Mouse (Mus musculus) intestine, embryonic 15.5 days (tissue): ENCODE results near the gene Gipc1. TPM values are rescaled to one million over a fixed set of nuclear protein-coding genes. Genes with fewer than 3 reads are reported as not detected.

ENCODE experiments used
- ATAC-seq: fragments of 200-750 bp; cut with Nextera tagmentation; 2 replicates; pipeline ENCODE4 v1.8.0; 2017; ENCODE audit warnings: moderate TSS enrichment, moderate library complexity
- H3K27ac ChIP-seq: fragments of 300-500 bp; sonication (generic); 2 replicates; pipeline ENCODE4 v1.5.1; 2015; ENCODE audit warnings: mild to moderate bottlenecking, inconsistent platforms
- H3K27me3 ChIP-seq: fragments of 300-500 bp; sonication (generic); replicated peaks from 2 replicates; pipeline ENCODE4 v1.6.1; 2015; ENCODE audit warnings: inconsistent platforms
- H3K36me3 ChIP-seq: fragments of 300-500 bp; sonication (generic); 2 replicates; pipeline ENCODE4 v1.6.1; 2015; ENCODE audit warnings: inconsistent platforms
- H3K4me1 ChIP-seq: fragments of 300-500 bp; sonication (generic); replicated peaks from 2 replicates; pipeline ENCODE4 v1.6.1; 2015; ENCODE audit warnings: inconsistent platforms
- H3K4me2 ChIP-seq: fragments of 300-500 bp; sonication (generic); replicated peaks from 2 replicates; pipeline ENCODE4 v1.6.1; 2015; ENCODE audit warnings: mild to moderate bottlenecking, inconsistent platforms
- H3K4me3 ChIP-seq: fragments of 300-500 bp; sonication (generic); replicated peaks from 2 replicates; pipeline ENCODE4 v1.5.1; 2015; ENCODE audit warnings: inconsistent platforms
- H3K9ac ChIP-seq: fragments of 300-500 bp; sonication (generic); 2 replicates; pipeline ENCODE4 v1.6.1; 2015; ENCODE audit warnings: inconsistent platforms
- H3K9me3 ChIP-seq: fragments of 300-500 bp; sonication (generic); 2 replicates; pipeline ENCODE4 v1.6.1; 2016; ENCODE audit warnings: inconsistent platforms
- WGBS: fragments of 180-500 bp; shearing (Covaris S2); methylation state at CpG from one replicate; pipeline ENCODE4 v1.1.7; 2015; 5-methylcytosine and 5-hydroxymethylcytosine counted together
- polyA plus RNA-seq: library from polyadenylated mRNA; unstranded; fragments of >200 nt; fragmentation: Nextera tagmentation; extraction: Ambion mirVana; gene quantifications from 2 replicates; pipeline ENCODE4 v1.2.1, GENCODE M21; 2015

The Gipc1 gene
- polyA plus RNA-seq, 1 experiment from 2014 or later = 166 TPM

DNA sequence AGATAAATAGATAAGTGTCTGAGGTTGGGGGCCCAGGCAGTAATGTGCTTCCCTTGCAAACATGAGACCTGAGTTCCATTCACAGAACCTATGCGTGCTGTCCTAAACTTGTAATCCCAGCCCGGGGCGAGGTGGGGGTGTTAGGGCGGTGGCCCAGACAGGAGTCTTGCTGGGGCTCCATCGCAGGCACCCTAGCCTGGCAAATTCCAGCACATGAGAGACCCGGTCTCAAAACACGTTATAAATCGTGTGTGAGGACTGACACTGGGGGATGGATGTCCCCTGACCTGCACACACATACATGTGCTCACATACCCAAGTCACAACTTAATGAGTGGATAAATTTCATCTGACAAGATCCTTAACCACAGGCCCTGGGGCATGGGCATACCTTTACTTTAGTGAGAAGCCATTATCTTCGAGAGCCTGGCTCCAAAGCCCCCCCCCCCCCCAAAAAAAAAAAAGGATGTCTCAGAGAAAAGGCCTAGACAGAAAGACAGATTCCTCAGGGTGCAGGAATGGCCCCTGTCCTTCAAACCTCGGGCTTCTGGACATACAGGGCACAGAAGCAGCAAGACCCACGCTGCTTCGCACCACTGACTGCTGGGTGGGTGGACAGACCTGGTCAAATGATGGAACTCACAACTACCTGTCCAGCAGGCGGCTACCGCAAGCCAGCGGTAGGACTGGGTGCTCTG is 30.6 kb upstream of the Gipc1 start:
- 52% methylated on average over 15 of the region's 15 CpGs for WGBS
- Histone ChIP-seq H3K4me3 (peak overlapping the region; percentile 36), H3K27ac (no peak overlapping the region), H3K9me3 (no peaks in the 10 kb centered on the region), H3K4me1 (peaks cover 3% of the 10 kb centered on the region; the same call in 1 of the 2 replicates), H3K4me2 (peak overlapping the region; percentile 85), H3K36me3 (no peaks in the 10 kb centered on the region), H3K9ac (peak overlapping the region; percentile 36), H3K27me3 (no peaks in the 10 kb centered on the region)
- peak; percentile 52 for ATAC-seq

DNA sequence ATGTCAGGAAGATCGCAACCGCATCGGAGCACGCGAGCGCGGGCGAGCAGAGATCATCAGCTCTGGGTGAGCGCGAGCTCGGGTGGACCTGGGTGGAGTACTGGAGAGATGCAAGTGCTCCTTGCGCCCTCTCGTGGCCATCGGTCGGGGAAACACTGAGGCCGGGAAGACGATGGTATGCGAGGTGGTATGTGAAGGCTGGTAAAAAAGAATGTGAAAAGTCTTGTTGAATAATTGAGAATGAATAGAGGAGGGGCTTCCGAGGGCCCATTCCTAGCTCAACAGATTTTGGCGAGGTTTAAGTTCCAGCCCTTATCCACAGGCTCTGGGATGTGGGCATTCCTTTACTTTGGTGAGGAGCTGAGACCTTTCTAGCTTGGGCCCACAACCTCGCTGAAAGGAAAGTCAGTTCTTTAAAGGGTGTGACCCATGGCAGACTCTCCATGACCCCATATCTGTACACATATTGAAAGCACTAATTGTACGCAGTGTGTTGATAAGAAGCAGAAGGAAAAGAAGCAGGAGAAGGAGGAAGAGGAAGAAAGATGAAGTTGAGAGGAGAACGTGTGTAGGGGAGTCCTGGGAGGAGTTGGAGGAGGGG is 30.0 kb upstream of the Gipc1 start:
- Histone ChIP-seq H3K9me3 (no peaks in the 10 kb centered on the region), H3K4me3 (peak overlapping the region; percentile 36), H3K4me2 (peak overlapping the region; percentile 85), H3K36me3 (no peaks in the 10 kb centered on the region), H3K9ac (peak overlapping the region; percentile 36), H3K4me1 (peaks cover 3% of the 10 kb centered on the region; the same call in 1 of the 2 replicates), H3K27ac (no peak overlapping the region), H3K27me3 (no peaks in the 10 kb centered on the region)
- ATAC-seq = peak; percentile 92
- WGBS = 9% methylated on average over 23 of the region's 23 CpGs

DNA sequence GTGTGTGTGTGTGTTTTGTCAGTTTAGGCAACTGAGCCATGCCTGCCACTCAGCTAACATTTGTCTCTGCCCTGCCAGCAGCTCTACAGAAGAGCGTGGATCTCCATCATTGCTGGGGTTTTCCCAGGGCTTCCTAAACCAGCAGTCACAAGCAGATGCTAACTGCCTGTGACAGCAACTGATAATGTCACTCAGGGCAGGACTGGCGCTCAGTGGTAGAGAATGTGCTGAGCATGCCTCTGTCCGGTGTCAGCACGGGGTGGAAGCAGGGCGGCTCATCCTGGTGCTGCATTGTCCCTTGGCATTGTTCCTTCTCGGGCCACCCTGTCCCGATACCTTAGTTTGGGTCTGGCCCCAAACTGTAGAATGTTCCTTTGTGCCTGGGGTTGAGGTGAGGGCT is 28.9 kb upstream of the Gipc1 start:
- no peak overlapping the region for H3K4me3 ChIP-seq
- peaks cover 3% of the 10 kb centered on the region; the same call in 1 of the 2 replicates for H3K4me1 ChIP-seq
- H3K4me2 ChIP-seq = no peak overlapping the region
- no peak overlapping the region for H3K9ac ChIP-seq
- ATAC-seq = no peak
- H3K27ac ChIP-seq = no peak overlapping the region
- no peaks in the 10 kb centered on the region for H3K27me3 ChIP-seq
- no peaks in the 10 kb centered on the region for H3K9me3 ChIP-seq
- H3K36me3 ChIP-seq = no peaks in the 10 kb centered on the region
- WGBS = 87% methylated on average over 7 of the region's 7 CpGs

DNA sequence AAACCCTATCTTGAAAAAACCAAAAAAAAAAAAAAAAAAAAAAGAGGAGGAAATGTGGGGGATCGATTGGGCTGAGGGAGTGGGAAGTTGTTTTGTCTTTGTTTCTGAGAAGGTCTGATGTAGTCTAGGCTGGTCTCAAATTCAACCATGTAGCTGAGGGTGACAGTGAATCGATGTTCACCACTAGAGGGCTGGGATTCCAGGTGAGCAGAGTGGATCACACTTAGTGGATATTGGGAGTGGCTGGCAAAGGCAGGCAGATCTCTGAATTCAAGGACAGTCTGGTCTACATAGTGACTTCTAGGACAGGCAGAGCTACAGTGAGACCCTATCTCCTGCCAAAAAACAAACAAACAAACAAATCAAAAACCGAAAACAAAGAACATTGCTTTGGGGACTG is 27.7 kb upstream of the Gipc1 start:
- 0 out of 2 replicates have a peak, but pooled peaks have one; percentile 41 for ATAC-seq
- H3K9ac ChIP-seq = no peak overlapping the region
- no peak overlapping the region for H3K4me3 ChIP-seq
- H3K4me1 ChIP-seq = peaks cover 3% of the 10 kb centered on the region; the same call in 1 of the 2 replicates
- 45% methylated on average over 3 of the region's 3 CpGs for whole genome bisulfite sequencing
- no peak overlapping the region for H3K27ac ChIP-seq
- no peaks in the 10 kb centered on the region for H3K36me3 ChIP-seq
- no peaks in the 10 kb centered on the region for H3K9me3 ChIP-seq
- H3K27me3 ChIP-seq = no peaks in the 10 kb centered on the region
- H3K4me2 ChIP-seq = no peak overlapping the region

DNA sequence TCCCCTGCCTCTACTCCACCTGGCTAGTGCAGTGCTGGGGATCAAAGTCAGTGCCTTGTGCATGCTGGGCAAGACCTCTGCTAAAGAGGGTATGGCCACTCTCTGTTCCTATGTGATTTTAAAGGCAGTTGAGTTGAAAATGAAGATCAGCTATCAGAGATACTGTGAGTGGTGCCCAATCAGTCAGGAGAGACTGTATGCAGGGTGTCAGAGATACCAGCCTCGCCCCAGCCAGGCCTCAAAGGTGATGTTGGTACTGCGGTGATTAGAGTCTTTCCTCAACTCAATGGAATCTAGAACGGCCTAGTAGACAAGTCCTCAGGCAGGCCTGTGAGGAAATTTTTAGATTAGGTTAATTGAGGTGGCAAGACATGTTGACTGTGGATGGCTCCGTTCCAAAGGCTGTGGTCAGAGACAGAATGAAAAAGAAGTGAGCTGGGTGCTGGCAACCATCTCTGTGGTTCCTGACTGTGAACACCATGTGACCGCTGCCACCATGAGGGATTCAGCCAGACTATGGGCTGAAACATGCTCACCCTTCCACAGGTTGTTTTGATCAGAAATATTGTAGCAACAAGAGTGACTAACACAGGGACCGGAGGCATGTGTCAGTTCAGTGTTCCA is 26.7 kb upstream of the Gipc1 start:
- Histone ChIP-seq H3K9me3 (no peaks in the 10 kb centered on the region), H3K9ac (no peak overlapping the region), H3K27ac (no peak overlapping the region), H3K4me2 (no peak overlapping the region), H3K4me1 (peaks cover 3% of the 10 kb centered on the region; the same call in 1 of the 2 replicates), H3K4me3 (no peak overlapping the region), H3K27me3 (no peaks in the 10 kb centered on the region), H3K36me3 (no peaks in the 10 kb centered on the region)
- WGBS = 88% methylated on average over 6 of the region's 6 CpGs
- no peak for ATAC-seq

DNA sequence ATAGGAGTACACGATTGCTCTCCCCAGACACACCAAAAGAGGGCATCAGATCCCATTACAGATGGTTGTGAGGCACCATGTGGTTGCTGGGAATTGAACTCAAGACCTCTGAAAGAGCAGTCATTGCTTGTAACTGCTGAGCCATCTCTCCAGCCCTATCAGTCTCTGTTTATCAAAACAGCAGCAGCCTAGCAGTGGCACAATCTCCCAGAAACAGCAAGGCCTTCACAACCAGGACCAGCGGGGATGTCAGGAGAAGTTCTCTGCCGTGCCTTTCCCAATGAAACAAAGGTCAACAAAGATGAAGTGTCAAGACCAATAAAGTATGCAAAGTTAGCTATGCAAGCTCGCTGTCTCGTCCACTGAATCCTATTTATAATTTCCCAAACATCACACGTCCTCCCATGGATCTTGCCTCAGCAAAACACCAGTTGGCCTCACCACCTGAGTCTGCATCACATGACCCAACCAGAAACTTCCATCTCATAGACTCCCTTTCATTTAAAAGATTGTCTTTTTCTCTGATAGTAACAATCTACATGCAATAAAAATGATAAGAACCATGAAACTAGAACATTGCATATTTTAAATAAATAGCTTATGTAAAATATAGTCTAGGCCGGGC is 20.3 kb upstream of the Gipc1 start:
- no peak overlapping the region for H3K4me3 ChIP-seq
- H3K27ac ChIP-seq = no peak overlapping the region
- no peak overlapping the region for H3K9ac ChIP-seq
- 77% methylated on average over 7 of the region's 7 CpGs for WGBS
- no peak overlapping the region for H3K4me2 ChIP-seq
- H3K9me3 ChIP-seq = no peaks in the 10 kb centered on the region
- no peak for ATAC-seq
- H3K36me3 ChIP-seq = no peaks in the 10 kb centered on the region
- H3K27me3 ChIP-seq = no peaks in the 10 kb centered on the region
- H3K4me1 ChIP-seq = no peaks in the 10 kb centered on the region

DNA sequence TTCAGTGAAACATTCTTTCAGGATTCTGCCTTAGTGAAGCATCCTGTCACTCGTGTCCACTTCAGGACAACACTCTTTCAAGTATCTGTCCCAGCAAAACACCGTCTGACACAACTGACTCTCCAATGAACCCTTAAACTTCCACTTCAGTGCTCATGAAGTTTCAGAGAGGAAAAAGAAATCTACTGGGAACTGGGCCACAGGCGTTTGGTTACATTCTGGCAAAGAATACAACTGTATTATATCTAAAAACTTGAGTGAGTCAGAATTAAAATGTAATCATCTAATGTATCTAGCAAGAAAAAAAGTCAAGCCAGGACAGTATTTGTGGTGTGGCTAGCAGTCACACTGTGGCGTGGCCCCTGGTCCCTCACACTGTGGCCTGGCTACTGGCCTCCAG is 13.6 kb upstream of the Gipc1 start:
- H3K4me3 ChIP-seq = no peak overlapping the region
- WGBS = 74% methylated on average over 4 of the region's 4 CpGs
- H3K9ac ChIP-seq = no peak overlapping the region
- no peaks in the 10 kb centered on the region for H3K27me3 ChIP-seq
- no peaks in the 10 kb centered on the region for H3K4me1 ChIP-seq
- H3K27ac ChIP-seq = no peak overlapping the region
- no peak overlapping the region for H3K4me2 ChIP-seq
- no peaks in the 10 kb centered on the region for H3K36me3 ChIP-seq
- H3K9me3 ChIP-seq = no peaks in the 10 kb centered on the region
- no peak for ATAC-seq

DNA sequence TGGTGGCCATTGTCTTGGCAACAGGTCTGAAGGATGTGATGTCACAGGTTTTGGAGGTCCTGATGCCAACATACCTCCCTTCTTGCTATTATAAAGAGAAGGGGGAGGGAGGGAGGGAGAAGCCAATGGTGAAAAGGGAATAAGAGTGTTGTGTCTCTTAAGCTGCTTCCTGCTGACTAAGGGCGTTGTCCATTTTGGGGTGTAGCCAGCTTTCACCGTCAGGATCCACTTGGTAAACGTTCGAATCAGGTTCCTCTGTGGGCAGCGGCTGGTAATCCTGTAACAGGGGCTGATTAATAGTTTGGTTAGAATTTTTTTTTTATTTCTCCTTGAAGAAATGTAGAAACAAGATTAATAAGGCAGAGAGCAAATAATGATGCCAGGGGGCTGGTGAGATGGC is 12.8 kb upstream of the Gipc1 start:
- no peaks in the 10 kb centered on the region for H3K36me3 ChIP-seq
- WGBS = 61% methylated on average over 5 of the region's 5 CpGs
- no peak overlapping the region for H3K9ac ChIP-seq
- no peak overlapping the region for H3K4me3 ChIP-seq
- no peak overlapping the region for H3K4me2 ChIP-seq
- H3K27me3 ChIP-seq = no peaks in the 10 kb centered on the region
- H3K9me3 ChIP-seq = no peaks in the 10 kb centered on the region
- H3K4me1 ChIP-seq = no peaks in the 10 kb centered on the region
- no peak for ATAC-seq
- H3K27ac ChIP-seq = no peak overlapping the region

DNA sequence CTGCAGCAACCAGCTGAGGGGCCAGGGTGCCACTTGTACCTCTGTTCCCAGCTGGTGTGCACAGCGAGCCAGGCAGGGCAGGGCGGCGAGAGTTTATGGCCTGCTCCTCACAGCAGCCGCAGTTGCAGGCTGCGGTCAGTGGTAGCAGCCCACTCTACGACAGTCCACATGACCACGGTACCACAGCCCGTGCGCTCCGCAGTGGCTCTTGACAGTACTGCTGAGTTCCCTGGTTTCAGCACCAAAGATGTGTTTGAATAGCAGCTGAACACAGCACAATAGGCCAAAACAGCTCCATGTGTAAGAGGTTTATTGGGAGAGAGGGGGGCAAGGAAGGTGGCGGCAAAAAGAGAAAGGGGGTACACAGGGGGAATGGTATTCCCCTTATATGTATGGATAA is 5.0 kb upstream of the Gipc1 start:
- H3K9me3 ChIP-seq = no peaks in the 10 kb centered on the region
- no peak overlapping the region for H3K4me3 ChIP-seq
- H3K4me2 ChIP-seq = no peak overlapping the region
- no peaks in the 10 kb centered on the region for H3K27me3 ChIP-seq
- no peak overlapping the region for H3K9ac ChIP-seq
- H3K27ac ChIP-seq = no peak overlapping the region
- H3K4me1 ChIP-seq = 0 out of 2 replicates have a peak, but pooled peaks cover 3% of the 10 kb centered on the region
- 97% methylated on average over 11 of the region's 11 CpGs for whole genome bisulfite sequencing
- no peaks in the 10 kb centered on the region for H3K36me3 ChIP-seq
- ATAC-seq = no peak

DNA sequence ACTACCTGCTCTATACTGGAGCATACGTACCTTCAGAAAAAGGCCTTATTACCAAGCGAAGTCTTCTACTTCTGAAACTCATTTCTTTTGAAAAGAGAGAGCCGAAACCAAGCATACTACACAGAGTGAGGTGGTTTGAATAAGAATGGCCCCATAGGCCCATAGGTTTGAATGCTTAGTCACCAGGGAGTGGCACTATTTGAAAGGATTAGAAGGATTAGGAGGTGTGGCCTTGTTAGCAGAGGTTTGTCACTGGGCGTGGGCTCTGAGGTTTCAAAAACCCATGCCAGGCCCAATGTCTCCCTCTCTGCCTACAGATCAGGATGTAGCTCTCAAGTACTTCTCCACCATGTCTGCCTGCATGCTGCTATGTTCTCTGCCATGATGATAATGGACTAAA is 4.4 kb upstream of the Gipc1 start:
- Histone ChIP-seq H3K9ac (no peak overlapping the region), H3K27ac (no peak overlapping the region), H3K4me2 (no peak overlapping the region), H3K4me1 (0 out of 2 replicates have a peak, but pooled peaks cover 3% of the 10 kb centered on the region), H3K4me3 (no peak overlapping the region), H3K36me3 (no peaks in the 10 kb centered on the region), H3K9me3 (no peaks in the 10 kb centered on the region), H3K27me3 (no peaks in the 10 kb centered on the region)
- WGBS = 96% methylated on average over 4 of the region's 4 CpGs
- ATAC-seq = no peak

DNA sequence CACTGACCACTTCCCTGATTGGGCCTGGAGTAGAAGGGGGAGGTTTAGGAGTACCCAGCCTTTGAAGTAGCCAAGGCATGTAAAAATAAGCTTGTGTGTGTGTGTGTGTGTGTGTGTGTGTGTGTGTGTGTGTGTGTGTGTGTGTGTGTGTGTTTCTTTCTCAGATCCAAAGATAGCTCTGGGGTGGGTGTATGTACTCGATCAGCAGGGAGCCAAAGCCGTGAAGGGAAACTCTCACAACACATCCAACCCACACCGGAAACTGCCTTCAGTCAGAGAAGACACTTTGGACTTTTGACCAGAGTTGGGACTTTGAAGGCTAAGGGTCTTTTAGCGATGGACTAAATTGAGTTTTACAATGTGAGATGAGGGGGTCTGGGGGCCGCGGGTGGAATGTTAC is 2.8 kb upstream of the Gipc1 start:
- H3K36me3 ChIP-seq = no peaks in the 10 kb centered on the region
- peaks cover 12% of the 10 kb centered on the region for H3K4me1 ChIP-seq
- ATAC-seq = no peak
- H3K9ac ChIP-seq = no peak overlapping the region
- 87% methylated on average over 6 of the region's 6 CpGs for WGBS
- no peaks in the 10 kb centered on the region for H3K9me3 ChIP-seq
- no peaks in the 10 kb centered on the region for H3K27me3 ChIP-seq
- H3K27ac ChIP-seq = no peak overlapping the region
- H3K4me2 ChIP-seq = no peak overlapping the region
- H3K4me3 ChIP-seq = no peak overlapping the region
